Mouse (Mus musculus): ENCODE data around the gene Hist1h3i. TPM values are rescaled to one million over a fixed set of nuclear protein-coding genes. Genes with fewer than 3 reads are reported as not detected.
"Not testable (repeated sequence)": the region's sequence is repeated elsewhere in the genome, so short reads cannot be mapped to it uniquely, and the experiment has no call there.

Gene Hist1h3i
- 87.0 and 110 TPM in 2 replicates for polyA plus RNA-seq (2016; fragmentation: Nextera tagmentation; extraction: Ambion mirVana)

DNA sequence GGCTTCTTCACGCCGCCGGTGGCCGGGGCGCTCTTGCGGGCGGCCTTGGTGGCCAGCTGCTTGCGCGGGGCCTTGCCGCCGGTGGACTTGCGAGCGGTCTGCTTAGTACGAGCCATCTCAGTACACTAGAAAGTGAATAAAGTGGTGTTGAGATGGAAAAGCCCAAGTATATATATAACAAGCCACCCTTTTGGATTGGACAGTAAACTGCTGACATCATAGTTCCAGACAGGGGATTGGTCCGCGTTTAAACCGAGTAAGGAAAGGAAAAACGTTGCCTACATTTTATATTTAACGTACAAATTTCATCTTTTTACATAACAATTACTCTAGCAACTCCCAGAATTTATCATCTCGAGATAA lies at the start of gene Hist1h3i:
Gene Hist1h3i, minus strand, starts transcription at position 116 of the 363 bp plus-strand sequence.
- Histone ChIP-seq H3K4me1 (peaks cover 32% of the 10 kb centered on the region), H3K27ac (peak within 1 kb of the TSS; percentile 86), H3K27me3 (no peaks in the 10 kb centered on the region), H3K9me3 (replicated peaks) (no peaks in the 10 kb centered on the region), H3K4me2 (replicated peaks) (peak within 1 kb of the TSS; percentile 71), H3K36me3 (no peaks in the 10 kb centered on the region), H3K9ac (peak within 1 kb of the TSS; percentile 66), H3K4me3 (peak within 1 kb of the TSS; percentile 39)
- WGBS = under 1% methylated on average over 15 of the region's 20 CpGs
- peak; percentile 69 for ATAC-seq (ENCODE audit: low FRiP score)

DNA sequence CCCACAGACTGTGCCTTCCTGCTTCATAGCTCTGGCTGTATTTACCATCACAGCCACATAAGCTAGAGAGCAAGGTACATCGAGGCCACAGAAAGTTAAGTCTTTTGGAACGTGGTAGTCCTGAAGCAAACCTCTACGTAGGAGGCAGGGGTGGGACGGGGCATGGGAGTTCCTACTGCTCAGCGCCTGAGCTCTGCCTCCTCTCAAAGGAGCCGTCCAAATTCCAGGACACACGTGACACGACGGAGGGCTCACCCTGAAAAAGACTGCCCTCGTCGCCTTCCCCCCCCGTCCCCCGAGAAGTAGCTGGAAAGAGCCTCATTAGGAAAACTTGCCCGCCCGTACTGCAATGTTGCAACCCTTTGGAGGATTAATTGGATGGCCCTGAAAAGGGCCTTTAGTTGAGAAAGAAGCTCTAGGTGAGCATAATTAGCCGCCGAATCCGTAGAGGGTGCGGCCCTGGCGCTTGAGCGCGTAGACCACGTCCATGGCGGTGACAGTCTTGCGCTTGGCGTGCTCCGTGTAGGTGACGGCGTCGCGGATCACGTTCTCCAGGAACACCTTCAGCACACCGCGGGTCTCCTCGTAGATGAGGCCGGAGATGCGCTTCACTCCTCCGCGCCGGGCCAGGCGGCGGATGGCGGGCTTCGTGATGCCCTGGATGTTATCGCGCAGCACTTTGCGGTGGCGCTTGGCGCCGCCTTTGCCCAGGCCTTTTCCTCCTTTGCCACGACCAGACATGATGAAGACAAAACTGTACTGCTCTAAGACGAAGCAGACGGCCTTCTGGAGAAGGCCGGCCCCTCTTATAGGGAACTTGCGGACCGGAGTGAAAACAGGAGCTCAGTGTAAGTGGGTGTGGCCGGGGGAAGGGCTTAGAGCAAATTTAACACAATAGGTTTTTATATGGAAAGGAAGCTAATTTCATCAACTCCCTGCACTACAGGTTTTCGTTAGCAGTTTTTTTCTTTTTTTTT lies 48.5 kb upstream of the Hist1h3i start, which contains the start of gene Hist1h4n:
Gene Hist1h4n, minus strand, starts transcription at position 779 of the 977 bp plus-strand sequence.
- H3K36me3 ChIP-seq; H3K27ac ChIP-seq; H3K4me1 ChIP-seq; H3K27me3 ChIP-seq; H3K4me3 ChIP-seq; H3K9ac ChIP-seq; H3K9me3 ChIP-seq (replicated peaks): not testable (repeated sequence)
- WGBS = under 1% methylated on average over 29 of the region's 58 CpGs
- H3K4me2 ChIP-seq (replicated peaks) = peak within 1 kb of the TSS; percentile 37
- ATAC-seq (ENCODE audit: low FRiP score) = peak; percentile 83

DNA sequence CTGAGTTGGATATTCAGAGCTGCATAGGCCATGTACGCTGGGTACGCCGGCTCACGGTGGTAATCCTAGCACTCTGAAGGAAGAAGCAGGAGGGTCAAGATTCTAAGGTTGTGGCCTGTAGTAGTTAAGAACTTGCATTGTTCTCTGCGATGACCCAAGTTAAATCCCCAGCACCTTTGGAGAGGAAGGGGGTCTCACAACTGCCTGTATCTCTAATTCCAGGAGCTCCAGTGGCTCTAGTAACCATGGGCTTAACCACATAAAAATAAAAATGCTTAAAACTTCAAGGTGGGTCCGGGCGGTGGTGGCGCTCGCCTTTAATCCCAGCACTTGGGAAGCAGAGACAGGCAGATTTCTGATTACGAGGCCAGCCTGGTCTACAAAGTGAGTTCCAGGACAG lies 47.2 kb upstream of the Hist1h3i start:
- ATAC-seq (ENCODE audit: low FRiP score) = no peak
- H3K9me3 ChIP-seq (replicated peaks) = no peaks in the 10 kb centered on the region
- H3K27me3 ChIP-seq = no peaks in the 10 kb centered on the region
- WGBS = 89% methylated on average over 10 of the region's 10 CpGs
- H3K9ac ChIP-seq = no peak overlapping the region
- no peak overlapping the region for H3K4me2 ChIP-seq (replicated peaks)
- H3K4me1 ChIP-seq = no peaks in the 10 kb centered on the region
- no peaks in the 10 kb centered on the region for H3K36me3 ChIP-seq
- H3K4me3 ChIP-seq = no peak overlapping the region
- H3K27ac ChIP-seq = no peak overlapping the region

DNA sequence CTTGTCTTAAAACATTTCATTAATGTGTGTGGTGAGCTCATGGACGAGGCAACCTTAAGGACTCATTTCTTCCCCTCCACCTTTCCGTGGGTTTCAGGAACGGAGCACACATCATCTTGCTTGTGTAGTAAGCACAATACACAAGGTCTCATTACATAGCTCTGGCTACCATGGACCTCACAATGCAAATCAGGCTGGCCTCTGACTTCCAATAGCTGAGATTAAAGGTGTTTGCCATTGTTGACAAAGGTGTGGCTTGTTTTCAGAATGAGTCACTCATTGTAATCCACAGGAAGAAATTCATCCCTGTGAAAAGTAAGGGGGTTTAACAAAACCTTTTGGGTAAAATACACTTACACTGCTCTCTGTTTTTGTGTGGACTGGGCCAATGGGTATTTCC lies 45.3 kb upstream of the Hist1h3i start:
- H3K27ac ChIP-seq = no peak overlapping the region
- 92% methylated on average over 3 of the region's 3 CpGs for WGBS
- H3K9me3 ChIP-seq (replicated peaks) = no peaks in the 10 kb centered on the region

DNA sequence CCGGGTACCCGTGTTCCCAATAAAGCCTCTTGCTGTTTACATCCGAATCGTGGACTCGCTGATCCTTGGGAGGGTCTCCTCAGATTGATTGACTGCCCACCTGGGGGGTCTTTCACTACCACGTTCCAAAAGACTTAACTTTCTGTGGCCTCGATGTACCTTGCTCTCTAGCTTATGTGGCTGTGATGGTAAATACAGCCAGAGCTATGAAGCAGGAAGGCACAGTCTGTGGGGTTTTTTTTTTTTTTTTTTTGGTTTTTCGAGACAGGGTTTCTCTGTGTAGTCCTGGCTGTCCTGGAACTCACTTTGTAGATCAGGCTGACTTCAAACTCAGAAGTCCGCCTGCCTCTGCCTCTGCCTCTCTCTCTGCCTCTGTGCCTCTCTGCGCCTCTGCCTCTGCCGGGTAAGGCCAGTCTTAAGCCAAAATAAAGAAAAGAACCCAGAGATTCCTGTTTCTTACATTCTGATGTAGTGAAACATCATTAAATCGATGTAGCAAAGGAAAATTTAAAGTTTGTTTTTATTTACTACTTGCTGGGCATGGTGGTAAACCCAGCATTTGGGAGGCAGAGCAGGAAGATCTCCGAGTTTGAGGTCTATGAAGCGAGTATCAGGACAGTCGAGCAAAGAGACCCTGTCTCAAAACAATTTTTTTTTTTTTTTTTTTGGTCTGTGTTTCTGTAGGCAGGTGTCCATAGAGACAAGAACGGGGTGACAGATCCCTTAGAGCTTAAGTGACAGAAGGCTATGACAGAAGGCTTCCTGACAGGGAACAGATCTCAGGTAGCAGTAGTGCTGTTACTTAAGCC lies 37.1 kb upstream of the Hist1h3i start:
- not testable (repeated sequence) for H3K27ac ChIP-seq; H3K36me3 ChIP-seq; H3K4me2 ChIP-seq (replicated peaks); H3K4me1 ChIP-seq; H3K9ac ChIP-seq; H3K4me3 ChIP-seq; H3K27me3 ChIP-seq; H3K9me3 ChIP-seq (replicated peaks); ATAC-seq (ENCODE audit: low FRiP score)
- WGBS = 70% methylated on average over 6 of the region's 16 CpGs

More for the DNA sequence above, 45.3 kb upstream of the Hist1h3i start:
- Histone ChIP-seq H3K9ac (no peak overlapping the region), H3K27me3 (no peaks in the 10 kb centered on the region), H3K36me3 (no peaks in the 10 kb centered on the region), H3K4me3 (no peak overlapping the region), H3K4me2 (replicated peaks) (no peak overlapping the region), H3K4me1 (no peaks in the 10 kb centered on the region)
- no peak for ATAC-seq (ENCODE audit: low FRiP score)

DNA sequence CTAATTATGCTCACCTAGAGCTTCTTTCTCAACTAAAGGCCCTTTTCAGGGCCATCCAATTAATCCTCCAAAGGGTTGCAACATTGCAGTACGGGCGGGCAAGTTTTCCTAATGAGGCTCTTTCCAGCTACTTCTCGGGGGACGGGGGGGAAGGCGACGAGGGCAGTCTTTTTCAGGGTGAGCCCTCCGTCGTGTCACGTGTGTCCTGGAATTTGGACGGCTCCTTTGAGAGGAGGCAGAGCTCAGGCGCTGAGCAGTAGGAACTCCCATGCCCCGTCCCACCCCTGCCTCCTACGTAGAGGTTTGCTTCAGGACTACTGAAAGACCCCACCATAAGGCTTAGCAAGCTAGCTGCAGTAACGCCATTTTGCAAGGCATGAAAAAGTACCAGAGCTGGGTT lies 28.9 kb upstream of the Hist1h3i start:
- not testable (repeated sequence) for H3K27ac ChIP-seq; H3K4me1 ChIP-seq; H3K9ac ChIP-seq; H3K36me3 ChIP-seq; H3K9me3 ChIP-seq (replicated peaks); H3K4me3 ChIP-seq; H3K27me3 ChIP-seq
- peak; percentile 48; the same call in 1 of the 2 replicates for ATAC-seq (ENCODE audit: low FRiP score)
- peak overlapping the region; percentile 38 for H3K4me2 ChIP-seq (replicated peaks)
- under 1% methylated on average over 14 of the region's 14 CpGs for WGBS

DNA sequence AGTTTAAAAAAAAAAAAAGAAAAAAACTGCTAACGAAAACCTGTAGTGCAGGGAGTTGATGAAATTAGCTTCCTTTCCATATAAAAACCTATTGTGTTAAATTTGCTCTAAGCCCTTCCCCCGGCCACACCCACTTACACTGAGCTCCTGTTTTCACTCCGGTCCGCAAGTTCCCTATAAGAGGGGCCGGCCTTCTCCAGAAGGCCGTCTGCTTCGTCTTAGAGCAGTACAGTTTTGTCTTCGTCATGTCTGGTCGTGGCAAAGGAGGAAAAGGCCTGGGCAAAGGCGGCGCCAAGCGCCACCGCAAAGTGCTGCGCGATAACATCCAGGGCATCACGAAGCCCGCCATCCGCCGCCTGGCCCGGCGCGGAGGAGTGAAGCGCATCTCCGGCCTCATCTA lies 28.4 kb upstream of the Hist1h3i start, which contains the start of gene Hist1h4m:
Gene Hist1h4m, plus strand, starts transcription at position 208 of the 400 bp plus-strand sequence.
- not testable (repeated sequence) for H3K27me3 ChIP-seq; H3K4me3 ChIP-seq; H3K27ac ChIP-seq; H3K9me3 ChIP-seq (replicated peaks); H3K4me1 ChIP-seq; H3K36me3 ChIP-seq; H3K9ac ChIP-seq
- H3K4me2 ChIP-seq (replicated peaks) = peak within 1 kb of the TSS; percentile 38
- no CpG with 5 or more reads among the region's 24 CpGs for WGBS
- ATAC-seq (ENCODE audit: low FRiP score) = peak; percentile 67

DNA sequence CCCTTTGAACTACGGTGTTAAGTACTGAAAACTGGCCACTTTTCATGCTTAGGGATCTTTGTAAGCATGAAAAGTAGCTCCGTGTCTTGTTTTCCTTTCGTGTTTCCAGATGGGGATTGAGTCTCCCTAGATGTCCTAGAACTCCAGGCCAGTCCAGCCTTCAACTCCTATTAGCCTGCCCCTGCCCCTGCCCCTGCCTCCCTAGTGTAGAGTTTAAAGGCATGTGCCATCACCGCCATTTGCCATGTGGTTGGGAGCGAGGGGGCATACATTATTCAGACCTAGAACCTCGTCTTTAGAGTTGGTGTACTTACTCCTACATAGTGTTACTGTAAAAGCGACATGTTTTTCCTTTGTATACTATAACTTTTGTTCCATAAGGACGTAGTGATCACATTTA lies 27.9 kb upstream of the Hist1h3i start:
- not testable (repeated sequence) for H3K27ac ChIP-seq; H3K27me3 ChIP-seq; H3K4me1 ChIP-seq; H3K4me2 ChIP-seq (replicated peaks); H3K4me3 ChIP-seq; H3K9me3 ChIP-seq (replicated peaks); H3K9ac ChIP-seq; H3K36me3 ChIP-seq
- no CpG with 5 or more reads among the region's 8 CpGs for WGBS
- ATAC-seq (ENCODE audit: low FRiP score) = peak; percentile 33; the same call in 1 of the 2 replicates

DNA sequence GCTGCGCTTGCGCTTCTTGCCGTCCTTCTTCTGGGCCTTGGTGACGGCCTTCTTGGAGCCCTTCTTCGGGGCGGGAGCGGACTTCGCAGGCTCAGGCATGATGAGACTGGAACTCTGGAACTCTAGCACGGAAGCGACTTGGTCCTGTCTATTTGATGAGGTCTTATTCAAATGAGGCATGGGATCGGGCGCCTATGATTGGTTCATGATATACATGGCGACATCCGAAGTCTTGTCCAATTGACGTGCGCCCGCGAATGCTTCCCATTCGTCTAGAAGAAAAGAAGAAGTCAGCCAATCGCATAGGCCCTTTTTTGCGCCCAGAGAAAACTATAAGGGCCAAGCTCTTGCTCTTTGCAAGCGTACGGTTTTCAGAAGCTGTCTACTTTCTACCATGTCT lies 26.9 kb upstream of the Hist1h3i start, which contains the start of the genes Hist1h2bq and Hist1h2ao:
Gene Hist1h2bq, minus strand, starts transcription at position 125 of the 400 bp plus-strand sequence.
Gene Hist1h2ao, plus strand, starts transcription at position 393 of the 400 bp plus-strand sequence.
- WGBS = no CpG with 5 or more reads among the region's 23 CpGs
- peak; percentile 99 for ATAC-seq (ENCODE audit: low FRiP score)
- H3K4me3 ChIP-seq = not testable (repeated sequence)

DNA sequence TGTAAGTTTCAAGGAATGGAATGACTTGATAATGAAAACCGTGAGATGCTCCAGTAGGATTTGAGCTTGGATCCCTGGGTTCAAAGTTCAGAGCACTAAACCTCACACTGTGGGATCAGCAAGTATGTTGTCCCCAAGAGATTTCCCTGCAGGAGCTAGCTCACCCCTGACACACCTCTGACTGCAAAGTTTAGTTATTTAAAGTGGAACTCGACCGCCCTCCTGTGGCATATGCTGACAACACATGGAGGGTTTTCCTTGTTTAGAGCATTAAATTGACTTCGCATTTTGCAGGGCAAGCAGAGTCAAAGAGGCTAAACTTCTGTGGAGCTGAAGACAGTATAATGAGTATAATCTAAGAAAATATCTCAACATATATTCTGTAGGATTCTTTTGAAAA lies 19.9 kb upstream of the Hist1h3i start:
- H3K9me3 ChIP-seq (replicated peaks); H3K4me3 ChIP-seq; H3K27me3 ChIP-seq; H3K36me3 ChIP-seq; H3K27ac ChIP-seq; H3K4me1 ChIP-seq; H3K4me2 ChIP-seq (replicated peaks); H3K9ac ChIP-seq: not testable (repeated sequence)
- peak; percentile 80 for ATAC-seq (ENCODE audit: low FRiP score)
- no CpG with 5 or more reads among the region's 4 CpGs for WGBS

More for the DNA sequence above, 26.9 kb upstream of the Hist1h3i start, which contains the start of the genes Hist1h2bq and Hist1h2ao:
- H3K4me1 ChIP-seq; H3K36me3 ChIP-seq; H3K9ac ChIP-seq; H3K27me3 ChIP-seq; H3K9me3 ChIP-seq (replicated peaks); H3K4me2 ChIP-seq (replicated peaks); H3K27ac ChIP-seq: not testable (repeated sequence)

DNA sequence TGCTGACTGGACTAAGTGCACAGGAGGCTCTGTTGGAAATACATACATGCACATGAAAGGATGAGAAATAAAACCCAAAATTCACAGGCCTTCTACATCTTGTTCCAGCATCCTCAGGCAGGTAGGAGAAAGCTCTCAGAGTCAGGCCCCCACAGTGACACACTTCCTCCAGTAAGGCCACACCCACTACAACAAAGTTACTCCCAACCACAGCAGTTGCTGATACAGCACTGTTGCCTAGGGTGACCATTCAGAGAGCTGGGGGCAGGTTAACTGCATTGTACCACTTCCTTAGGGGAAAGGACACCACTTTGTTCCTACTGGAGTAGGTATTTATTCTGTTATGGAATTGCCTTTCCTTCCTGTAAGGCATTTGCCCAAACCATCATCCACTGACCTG lies 14.0 kb upstream of the Hist1h3i start:
- not testable (repeated sequence) for H3K9ac ChIP-seq; H3K4me3 ChIP-seq; H3K36me3 ChIP-seq; ATAC-seq (ENCODE audit: low FRiP score); H3K9me3 ChIP-seq (replicated peaks); H3K27ac ChIP-seq; H3K4me2 ChIP-seq (replicated peaks); H3K27me3 ChIP-seq; H3K4me1 ChIP-seq

DNA sequence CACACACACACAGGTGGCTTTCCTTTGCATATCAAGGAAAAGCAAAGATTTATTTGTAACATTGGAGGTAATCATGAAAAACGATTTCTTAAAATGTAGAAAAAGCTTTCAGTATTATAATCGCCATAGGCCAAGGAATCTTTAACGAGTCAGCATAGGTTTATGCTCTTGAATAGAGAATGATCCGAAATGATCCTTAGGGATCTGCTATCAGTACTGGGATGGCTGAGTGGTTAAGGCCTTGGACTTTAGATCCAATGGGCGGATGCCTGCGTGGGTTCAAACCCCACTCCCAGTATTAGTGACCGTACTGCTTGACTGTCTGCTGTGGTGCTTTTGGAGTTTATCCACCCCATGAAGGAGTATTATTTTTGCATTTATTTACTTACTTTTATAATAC lies 12.4 kb upstream of the Hist1h3i start:
- no peaks in the 10 kb centered on the region for H3K9me3 ChIP-seq (replicated peaks)
- H3K4me2 ChIP-seq (replicated peaks) = no peak overlapping the region
- no peak overlapping the region for H3K4me3 ChIP-seq
- H3K36me3 ChIP-seq = no peaks in the 10 kb centered on the region
- H3K4me1 ChIP-seq = peaks cover 4% of the 10 kb centered on the region
- WGBS = 92% methylated on average over 7 of the region's 7 CpGs
- H3K9ac ChIP-seq = no peak overlapping the region
- ATAC-seq (ENCODE audit: low FRiP score) = no peak
- 0 out of 2 replicates have a peak, but pooled peaks cover 3% of the 10 kb centered on the region for H3K27me3 ChIP-seq
- no peak overlapping the region for H3K27ac ChIP-seq
